Mouse (Mus musculus): Measurements from ENCODE around the gene Prr14. TPM values are rescaled to one million over a fixed set of nuclear protein-coding genes. Genes with fewer than 3 reads are reported as not detected.
"Not testable (repeated sequence)": the region's sequence is repeated elsewhere in the genome, so short reads cannot be mapped to it uniquely, and the experiment has no call there.

Gene Prr14
- total RNA-seq, 1 experiment from 2014 or later: 19.0 TPM

DNA sequence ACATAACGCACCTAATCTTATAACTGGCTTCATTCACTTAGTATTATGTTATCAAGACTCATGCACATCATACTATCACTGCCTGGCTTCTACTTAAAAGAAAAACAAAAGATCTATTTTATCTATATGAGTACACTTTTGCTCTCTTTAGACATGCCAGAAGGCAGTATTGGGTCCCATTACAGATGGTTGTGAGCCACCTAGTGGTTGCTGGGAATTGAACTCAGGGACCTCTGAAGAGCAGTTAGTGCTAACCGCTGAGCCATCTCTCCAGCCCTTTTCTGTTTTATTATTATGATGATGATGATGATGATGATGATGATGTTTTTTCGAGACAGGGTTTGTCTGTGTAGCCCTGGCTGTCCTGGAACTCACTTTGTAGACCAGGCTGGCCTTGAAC lies 39.0 kb downstream of the Prr14 start:
- ATAC-seq (replicated peaks; ENCODE audit: low read depth, poor library complexity, severe bottlenecking): no peak; the same call in 1 of the 2 replicates

DNA sequence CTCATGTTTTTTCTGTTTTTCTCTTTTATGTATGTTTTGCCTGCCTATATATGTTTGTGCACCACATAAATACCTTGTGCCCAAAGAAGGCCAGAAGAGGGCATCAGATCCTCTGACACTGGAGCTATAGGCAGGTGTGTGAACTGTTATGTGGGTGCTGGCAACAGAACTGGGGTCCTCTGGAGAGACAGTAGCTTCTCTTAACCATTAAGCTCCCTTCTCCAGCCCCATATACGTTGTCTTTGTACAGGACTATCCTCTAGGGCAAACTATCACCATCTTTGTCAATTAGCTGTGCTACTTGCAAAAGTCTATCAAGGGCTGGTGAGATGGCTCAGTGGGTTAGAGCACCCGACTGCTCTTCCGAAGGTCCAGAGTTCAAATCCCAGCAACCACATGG lies 48.9 kb downstream of the Prr14 start:
- ATAC-seq (replicated peaks; ENCODE audit: low read depth, poor library complexity, severe bottlenecking): no peak

DNA sequence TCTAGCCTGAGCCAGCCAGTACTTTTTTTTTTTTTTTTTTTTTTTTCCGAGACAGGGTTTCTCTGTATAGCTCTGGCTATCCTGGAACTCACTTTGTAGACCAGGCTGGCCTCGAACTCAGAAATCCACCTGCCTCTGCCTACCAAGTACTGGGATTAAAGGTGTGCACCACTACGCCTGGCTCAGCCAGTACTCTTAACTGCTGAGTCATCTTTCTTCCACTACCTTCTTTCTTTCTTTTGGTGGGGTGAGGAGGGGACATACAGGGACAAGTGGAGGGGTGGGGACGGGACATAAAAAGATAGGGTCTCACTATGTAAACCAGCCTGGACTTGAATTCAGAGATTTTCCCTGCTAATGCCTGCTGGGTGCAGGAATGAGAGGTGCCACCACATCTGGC lies 50.4 kb downstream of the Prr14 start:
- not testable (repeated sequence) for ATAC-seq (replicated peaks; ENCODE audit: low read depth, poor library complexity, severe bottlenecking)

DNA sequence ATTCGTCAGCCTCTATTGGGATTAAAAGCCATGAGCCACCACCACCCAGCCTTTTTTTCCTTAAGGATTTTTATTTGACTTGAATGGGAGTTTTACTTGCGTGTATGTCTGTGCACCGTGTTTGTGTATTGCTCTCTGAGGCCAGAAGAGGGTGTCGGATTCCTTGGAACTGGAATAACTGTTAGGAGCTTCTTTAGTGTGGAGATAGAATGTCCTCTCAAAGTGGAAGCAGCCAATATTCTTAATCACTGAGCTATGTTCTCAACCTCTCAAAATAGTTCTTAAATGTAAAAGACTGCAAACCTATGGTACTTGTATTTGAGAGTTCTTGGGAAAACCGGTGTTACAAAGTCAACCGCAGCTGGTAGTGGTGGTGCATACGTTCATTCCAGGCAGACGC lies 51.8 kb downstream of the Prr14 start:
- no peak for ATAC-seq (replicated peaks; ENCODE audit: low read depth, poor library complexity, severe bottlenecking)

DNA sequence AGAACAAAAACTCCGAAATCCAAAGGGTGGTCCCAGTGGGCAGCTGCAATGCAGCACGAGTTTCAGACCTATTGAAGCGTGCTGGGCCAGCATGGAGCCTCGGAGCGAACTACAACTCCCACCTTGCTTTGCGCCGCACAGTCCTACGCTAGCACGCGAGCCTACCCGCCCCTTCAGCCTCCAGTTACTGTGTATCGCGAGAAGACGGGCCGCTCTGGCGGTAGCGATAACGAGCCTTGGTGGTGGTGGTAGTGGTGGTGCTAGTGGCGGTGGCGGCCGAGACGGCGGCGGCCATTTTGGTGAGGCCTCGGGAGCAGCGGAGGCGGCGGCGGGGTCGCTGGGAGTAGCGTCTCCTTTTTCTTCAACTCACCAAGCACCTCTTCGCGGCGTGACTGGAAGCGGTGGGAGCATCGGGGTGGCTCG lies 52.4 kb downstream of the Prr14 start, which contains the start of gene Srcap:
Srcap (plus strand) TSS at position 176 of the 423 bp plus-strand sequence.
- ATAC-seq (replicated peaks; ENCODE audit: low read depth, poor library complexity, severe bottlenecking): peak; percentile 94

DNA sequence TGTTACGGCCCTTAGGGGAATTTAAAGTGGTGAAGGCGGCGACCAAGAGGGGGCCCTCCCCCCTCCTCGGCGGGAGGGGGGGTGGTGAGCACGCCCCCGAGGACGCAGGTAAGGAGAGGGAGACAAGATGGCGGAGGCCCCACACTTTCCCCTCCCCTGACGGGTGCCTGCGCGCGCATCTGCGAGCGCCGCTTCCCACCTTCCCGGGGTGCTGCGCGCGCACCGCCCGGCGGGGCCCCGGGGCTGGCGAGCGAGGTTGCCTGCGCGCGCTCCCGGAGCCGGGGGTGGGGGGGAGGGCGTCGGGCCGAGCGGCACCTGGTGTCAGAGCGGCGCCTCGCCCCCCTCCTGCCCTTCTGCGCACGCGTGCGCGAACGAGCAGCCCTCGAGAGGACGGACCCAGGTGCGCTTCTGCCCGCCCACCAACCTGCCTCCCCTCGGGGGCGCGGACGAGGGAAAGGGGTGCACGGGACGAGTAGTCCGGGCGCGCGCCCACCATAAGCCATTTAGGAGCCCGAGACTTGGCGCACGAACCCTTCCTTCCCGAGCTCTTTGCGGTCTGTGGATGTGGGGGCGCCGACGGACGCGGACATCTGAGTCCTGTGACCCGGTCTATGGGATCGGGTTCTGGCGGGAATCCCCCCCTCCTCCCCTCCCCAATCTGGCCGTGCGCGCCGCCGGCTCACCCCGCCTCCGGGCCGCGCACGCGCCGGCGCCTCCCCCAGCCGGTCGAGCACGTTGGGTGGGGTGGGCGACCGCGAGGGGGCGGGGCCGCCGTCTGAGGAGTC lies 53.0 kb downstream of the Prr14 start:
- peak; percentile 66 for ATAC-seq (replicated peaks; ENCODE audit: low read depth, poor library complexity, severe bottlenecking)

DNA sequence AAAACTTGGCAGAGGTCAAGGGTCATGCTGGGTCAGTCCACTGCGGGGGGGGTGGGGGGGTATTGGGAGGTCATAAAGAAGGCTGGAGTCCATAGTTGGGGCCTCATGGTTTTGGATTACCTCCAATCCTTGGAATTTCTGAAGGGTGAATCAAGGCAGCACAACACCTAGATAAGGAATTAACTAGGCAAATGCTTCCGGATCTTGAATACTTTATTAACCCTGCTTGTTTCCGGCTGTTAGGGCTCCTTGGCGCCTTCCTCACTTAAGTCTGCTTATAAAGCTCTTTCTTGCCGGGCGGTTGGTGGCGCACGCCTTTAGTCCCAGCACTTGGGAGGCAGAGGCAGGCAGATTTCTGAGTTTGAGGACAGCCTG lies 53.6 kb downstream of the Prr14 start:
- ATAC-seq (replicated peaks; ENCODE audit: low read depth, poor library complexity, severe bottlenecking): no peak

GRCm38 (mm10) chr7:127513781-127514180 lies 54.4 kb downstream of the Prr14 start:
- no peak for ATAC-seq (replicated peaks; ENCODE audit: low read depth, poor library complexity, severe bottlenecking)

DNA sequence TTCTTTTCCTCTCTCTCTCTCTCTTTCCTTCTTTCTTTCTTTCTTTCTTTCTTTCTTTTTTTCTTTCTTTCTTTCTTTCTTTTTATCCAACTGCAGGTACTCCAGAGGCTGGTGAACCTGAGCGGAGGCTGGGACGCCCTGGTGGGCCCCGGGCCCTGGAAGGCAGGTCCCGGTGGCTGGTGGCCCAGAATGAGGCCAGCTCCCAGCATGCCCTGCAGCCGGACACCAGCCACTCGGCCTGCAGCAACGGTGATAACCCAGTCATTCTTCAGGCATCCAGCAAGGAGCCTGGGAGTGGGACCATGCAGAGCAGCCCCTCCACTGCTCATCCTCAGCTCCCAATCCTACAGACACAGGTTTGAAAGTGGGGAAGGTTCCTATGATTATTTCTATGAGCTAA lies 56.4 kb downstream of the Prr14 start:
- no peak for ATAC-seq (replicated peaks; ENCODE audit: low read depth, poor library complexity, severe bottlenecking)

DNA sequence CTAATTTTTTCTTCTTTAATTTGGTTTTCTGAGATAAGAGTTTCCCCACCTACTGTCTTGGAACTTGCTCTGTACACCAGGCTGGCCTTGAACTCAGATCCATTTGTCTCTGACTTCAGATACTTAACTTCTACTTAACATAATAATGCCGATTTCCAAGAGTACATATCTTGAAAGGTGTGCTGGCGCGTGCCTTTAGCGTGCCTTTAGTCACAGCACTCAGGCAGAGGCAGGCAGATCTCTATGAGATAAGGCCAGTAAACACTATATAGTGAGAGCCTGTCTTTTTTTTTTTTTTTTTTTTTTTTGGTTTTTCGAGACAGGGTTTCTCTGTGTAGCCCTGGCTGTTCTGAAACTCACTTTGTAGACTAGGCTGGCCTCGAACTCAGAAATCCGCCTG lies 56.9 kb downstream of the Prr14 start:
- no peak for ATAC-seq (replicated peaks; ENCODE audit: low read depth, poor library complexity, severe bottlenecking)

DNA sequence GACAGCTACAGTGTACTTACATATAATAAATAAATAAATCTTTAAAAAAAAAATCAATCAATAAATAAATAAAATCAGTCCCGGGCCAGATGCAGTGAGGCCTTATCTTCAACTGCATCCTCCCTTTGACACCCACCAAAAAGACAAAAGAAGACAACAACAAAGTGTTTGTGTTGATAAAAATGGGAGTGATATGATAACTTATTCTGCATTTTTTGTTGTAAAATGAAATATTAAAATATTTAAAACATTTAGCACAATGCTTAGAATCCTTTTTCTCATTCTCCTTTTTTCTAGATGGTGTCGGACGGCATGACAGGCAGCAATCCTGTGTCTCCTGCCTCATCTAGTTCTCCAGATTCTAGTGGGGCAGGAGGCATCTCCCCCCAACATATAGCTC lies 59.9 kb downstream of the Prr14 start, which contains the start of gene Gm42715:
Gm42715 (plus strand) TSS at position 301 of the 400 bp plus-strand sequence.
- ATAC-seq (replicated peaks; ENCODE audit: low read depth, poor library complexity, severe bottlenecking): no peak

Other genes with a start within 250 kb of the Prr14 start
- gene Zfp553, start 226.6 kb upstream of the Prr14 start, total RNA-seq (2017): 20.8 and 29.9 TPM in 2 replicates
- 62.7 and 63.2 TPM in 2 replicates for gene Sept1, start 226.5 kb upstream of the Prr14 start, total RNA-seq (2017)
- gene Zfp771, start 215.3 kb upstream of the Prr14 start, total RNA-seq (2017): 6.3 and 8.9 TPM in 2 replicates
- 85.1 and 88.3 TPM in 2 replicates for gene Dctpp1, start 198.9 kb upstream of the Prr14 start, total RNA-seq (2017)
- 99.1 and 102 TPM in 2 replicates for gene Sephs2, start 185.6 kb upstream of the Prr14 start, total RNA-seq (2017)
- gene Itgal, start 163.4 kb upstream of the Prr14 start, total RNA-seq (2017): 26.1 and 31.6 TPM in 2 replicates
- gene Zfp768, start 114.0 kb upstream of the Prr14 start, total RNA-seq (2017): 5.1 and 6.8 TPM in 2 replicates
- gene Zfp747, start 83.6 kb upstream of the Prr14 start, total RNA-seq (2017): 5.1 and 12.0 TPM in 2 replicates
- gene 9130019O22Rik, start 72.4 kb upstream of the Prr14 start, total RNA-seq (2017): 4.8 and 7.2 TPM in 2 replicates
- gene E430018J23Rik, start 66.0 kb upstream of the Prr14 start, total RNA-seq (2017): 9.7 and 11.2 TPM in 2 replicates
- gene Zfp764, start 52.8 kb upstream of the Prr14 start, total RNA-seq (2017): 9.2 and 13.0 TPM in 2 replicates
- gene Zfp688, start 37.5 kb upstream of the Prr14 start, total RNA-seq (2017): 7.7 and 11.5 TPM in 2 replicates
- gene Zfp689, start 10.5 kb upstream of the Prr14 start, total RNA-seq (2017): 3.1 and 4.8 TPM in 2 replicates
- 15.1 and 30.3 TPM in 2 replicates for gene Fbrs, start 19.6 kb downstream of the Prr14 start, total RNA-seq (2017)
- 33.8 and 62.1 TPM in 2 replicates for gene Srcap, start 52.4 kb downstream of the Prr14 start, total RNA-seq (2017)
- gene Gm42715, start 60.0 kb downstream of the Prr14 start, total RNA-seq (2017): 11.2 and 11.9 TPM in 2 replicates
- 2.8 and 5.9 TPM in 2 replicates for gene Tmem265, start 101.8 kb downstream of the Prr14 start, total RNA-seq (2017)
- gene Phkg2, start 113.7 kb downstream of the Prr14 start, total RNA-seq (2017): 18.3 and 31.8 TPM in 2 replicates
- gene Ccdc189, start 129.0 kb downstream of the Prr14 start, total RNA-seq (2017): 0.68 and 1.1 TPM in 2 replicates
- 55.9 and 57.4 TPM in 2 replicates for gene Rnf40, start 129.2 kb downstream of the Prr14 start, total RNA-seq (2017)
- 12.9 and 39.4 TPM in 2 replicates for gene Zfp629, start 156.2 kb downstream of the Prr14 start, total RNA-seq (2017)
- 54.4 and 68.0 TPM in 2 replicates for gene Bcl7c, start 249.3 kb downstream of the Prr14 start, total RNA-seq (2017)